Comparison of ENCODE assay signal across 8 mouse cellular contexts in the genomic region with DNA sequence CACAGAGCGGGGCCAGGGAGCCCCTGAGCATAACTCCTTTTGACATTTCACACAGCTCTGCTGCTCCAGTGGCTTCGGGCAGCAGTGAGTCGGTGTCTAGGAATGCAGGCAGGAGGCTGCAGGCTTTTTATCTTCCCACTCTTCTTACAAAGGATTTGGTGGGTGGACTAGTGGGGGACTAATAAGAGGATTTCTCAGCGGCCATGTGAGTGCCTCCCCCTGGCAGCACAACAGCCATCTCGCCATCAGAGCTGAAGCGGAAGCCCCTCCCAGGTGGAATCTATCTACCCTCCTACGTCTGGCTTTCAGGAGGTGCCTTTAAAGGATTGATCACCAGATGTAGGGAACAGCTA. TPM values are rescaled to one million over a fixed set of nuclear protein-coding genes. Genes with fewer than 3 reads are reported as not detected.
DNase-seq lines count a peak whose midpoint lies in the region; ATAC-seq and TF ChIP-seq lines count a peak whose summit lies in the region.

No protein-coding gene starts in this region.

- H3K9me3 ChIP-seq in heart, embryonic 11.5 days (replicated peaks; ENCODE audit: control insufficient read depth, low read length), result no peaks in the 10 kb centered on the region
- H3K9me3 ChIP-seq in heart, embryonic 16.5 days (replicated peaks; ENCODE audit: control insufficient read depth, low read length), result no peaks in the 10 kb centered on the region
- H3K9me3 ChIP-seq in midbrain, postnatal 0 days (ENCODE audit: low read length), result no peaks in the 10 kb centered on the region

- peak overlapping the region; percentile 46 for H3K4me2 ChIP-seq in heart, embryonic 11.5 days
- peak overlapping the region; percentile 56 for H3K4me2 ChIP-seq in heart, embryonic 16.5 days (ENCODE audit: low read depth, low read length)
- H3K4me2 ChIP-seq in midbrain, postnatal 0 days (ENCODE audit: low read depth, low read length, poor library complexity, severe bottlenecking), result peak overlapping the region; percentile 18

- 8% methylated on average over 7 of the region's 7 CpGs for WGBS in heart, embryonic 11.5 days (ENCODE audit: insufficient replicate concordance)
- WGBS in heart, embryonic 16.5 days, result 16% methylated on average over 7 of the region's 7 CpGs
- WGBS in midbrain, postnatal 0 days, result 9% methylated on average over 7 of the region's 7 CpGs

- H3K9ac ChIP-seq in heart, embryonic 11.5 days (ENCODE audit: low read depth, low read length), result peak overlapping the region; percentile 56
- peak overlapping the region; percentile 45; the same call in 1 of the 2 replicates for H3K9ac ChIP-seq in heart, embryonic 16.5 days (ENCODE audit: low read length)
- H3K9ac ChIP-seq in midbrain, postnatal 0 days (replicated peaks; ENCODE audit: low read length, poor library complexity, severe bottlenecking), result peak overlapping the region; percentile 36; the same call in 1 of the 2 replicates

- no peaks in the 10 kb centered on the region for H3K27me3 ChIP-seq in heart, embryonic 11.5 days (ENCODE audit: control insufficient read depth, insufficient read depth, low read length)
- H3K27me3 ChIP-seq in heart, embryonic 16.5 days (ENCODE audit: control insufficient read depth, insufficient read depth, low read length), result no peaks in the 10 kb centered on the region
- no peaks in the 10 kb centered on the region for H3K27me3 ChIP-seq in midbrain, postnatal 0 days (ENCODE audit: insufficient read depth, low read length)

- H3K27ac ChIP-seq in heart, embryonic 11.5 days (ENCODE audit: low read depth, low read length), result peak overlapping the region; percentile 90
- H3K27ac ChIP-seq in heart, embryonic 16.5 days (ENCODE audit: low read length), result peak overlapping the region; percentile 89
- peak overlapping the region; percentile 59 for H3K27ac ChIP-seq in midbrain, postnatal 0 days (ENCODE audit: low read depth, low read length)

- peak; percentile 37; the same call in 1 of the 2 replicates for ATAC-seq in heart, embryonic 11.5 days (replicated peaks; ENCODE audit: insufficient number of reproducible peaks, low FRiP score, low TSS enrichment)
- ATAC-seq in heart, embryonic 16.5 days (replicated peaks; ENCODE audit: extremely low read depth, insufficient read depth, low FRiP score), result no peak; the same call in 1 of the 2 replicates
- ATAC-seq in midbrain, postnatal 0 days (ENCODE audit: low FRiP score), result no peak
- ATAC-seq in erythroblast, adult 5-6 weeks (replicated peaks; ENCODE audit: low FRiP score, poor library complexity, severe bottlenecking), result no peak

- no peak for DNase-seq in heart, adult 18-20 months
- DNase-seq in NIH3T3 (ENCODE audit: low read depth), result peak; percentile 79
- peak; percentile 20 for DNase-seq in midbrain, postnatal 0 days (ENCODE audit: low spot score)
- no peak for DNase-seq in left cerebral cortex, postnatal 4 days
- DNase-seq in ovary, postnatal 36 days (ENCODE audit: low spot score), result no peak

- H3K4me1 ChIP-seq in heart, embryonic 11.5 days (ENCODE audit: control insufficient read depth, insufficient read depth, low read length), result peaks cover 46% of the 10 kb centered on the region
- H3K4me1 ChIP-seq in heart, embryonic 16.5 days (ENCODE audit: control insufficient read depth, insufficient read depth, low read length), result peaks cover 35% of the 10 kb centered on the region
- peaks cover 15% of the 10 kb centered on the region for H3K4me1 ChIP-seq in midbrain, postnatal 0 days (ENCODE audit: insufficient read depth, low read length)

- peaks cover 2% of the 10 kb centered on the region; the same call in 1 of the 2 replicates for H3K36me3 ChIP-seq in heart, embryonic 11.5 days (ENCODE audit: control insufficient read depth, insufficient read depth, low read length)
- no peaks in the 10 kb centered on the region for H3K36me3 ChIP-seq in heart, embryonic 16.5 days (ENCODE audit: control insufficient read depth, insufficient read depth)
- no peaks in the 10 kb centered on the region for H3K36me3 ChIP-seq in midbrain, postnatal 0 days (ENCODE audit: insufficient read depth, low read length)

- intact Hi-C loops in left cerebral cortex, postnatal 4 days (cut with DNase I), result no loop called here

- no peak for TF ChIP-seq CTCF in midbrain, postnatal 0 days (IDR thresholded peaks at IDR 0.05)

- no peak overlapping the region for H3K4me3 ChIP-seq in heart, embryonic 11.5 days (ENCODE audit: low read depth, low read length)
- H3K4me3 ChIP-seq in heart, embryonic 16.5 days (ENCODE audit: low read length), result 0 out of 2 replicates have a peak overlapping the region, but pooled peaks have one; percentile 11
- H3K4me3 ChIP-seq in midbrain, postnatal 0 days (ENCODE audit: low read depth, low read length), result no peak overlapping the region

RNA-seq across cellular contexts. Expression of gene Limk2, which starts 34.7 kb away (rescaled TPM):
- polyA plus RNA-seq in heart, embryonic 11.5 days (2014; fragmentation: Nextera tagmentation; extraction: Ambion mirVana), result 61.8 and 72.3 TPM in 2 replicates
- total RNA-seq in heart, adult 18-20 months (2021), result 10 to 100 TPM; 15.1 to 17.0 TPM
- polyA plus RNA-seq in heart, embryonic 16.5 days (2015; fragmentation: Nextera tagmentation; extraction: Ambion mirVana), result 47.1 and 54.9 TPM in 2 replicates
- 250 and 290 TPM in 2 replicates for total RNA-seq in midbrain, postnatal 0 days (2014; rRNA removed)
- 134 and 149 TPM in 2 replicates for polyA plus RNA-seq in midbrain, postnatal 0 days (2015; fragmentation: Nextera tagmentation; extraction: Ambion mirVana)
- 4.2 and 4.4 TPM in 2 replicates for total RNA-seq in erythroblast, adult 5-6 weeks (2015; ENCODE audit: low replicate concordance)
- 6.4 and 9.7 TPM in 2 replicates for total RNA-seq in erythroblast, adult 5-6 weeks (2017; ENCODE audit: low replicate concordance)
- 100 to 1,000 TPM; 135 to 140 TPM for total RNA-seq in left cerebral cortex, postnatal 4 days (2021)

RNA-seq across cellular contexts. Expression of gene Pik3ip1, which starts 44.1 kb away (rescaled TPM):
- 12.2 and 14.2 TPM in 2 replicates for polyA plus RNA-seq in heart, embryonic 11.5 days (2014; fragmentation: Nextera tagmentation; extraction: Ambion mirVana)
- total RNA-seq in heart, adult 18-20 months (2021), result 10 to 100 TPM; 45.2 to 51.2 TPM
- 40.9 and 41.1 TPM in 2 replicates for polyA plus RNA-seq in heart, embryonic 16.5 days (2015; fragmentation: Nextera tagmentation; extraction: Ambion mirVana)
- total RNA-seq in midbrain, postnatal 0 days (2014; rRNA removed), result 42.5 and 43.4 TPM in 2 replicates
- 34.7 and 37.5 TPM in 2 replicates for polyA plus RNA-seq in midbrain, postnatal 0 days (2015; fragmentation: Nextera tagmentation; extraction: Ambion mirVana)
- total RNA-seq in erythroblast, adult 5-6 weeks (2015; ENCODE audit: low replicate concordance), result 0.77 and 2.9 TPM in 2 replicates
- 3.5 and 3.8 TPM in 2 replicates for total RNA-seq in erythroblast, adult 5-6 weeks (2017; ENCODE audit: low replicate concordance)
- 10 to 100 TPM; 22.9 to 23.4 TPM for total RNA-seq in left cerebral cortex, postnatal 4 days (2021)

Comparison
In these comparisons a context has a peak if more than half of its experiments do, and no peak if none do; other contexts are left out.
1. DNase-seq: peak in NIH3T3 (single experiment) and midbrain, postnatal 0 days (single experiment); none in heart, adult 18-20 months (0 of 2), left cerebral cortex, postnatal 4 days (single experiment) and ovary, postnatal 36 days (single experiment).
2. RNA of gene Limk2, which starts 34.7 kb away (total RNA-seq): 250 to 290 TPM in midbrain, postnatal 0 days and 135 to 140 TPM in left cerebral cortex, postnatal 4 days; 15.1 to 17.0 TPM in heart, adult 18-20 months and 4.2 to 9.7 TPM in erythroblast, adult 5-6 weeks; every median in the first group is over 4 times any median in the second.
3. Peak in every context shown above with its lines, with median percentiles within 50 percentile points of each other: H3K27ac ChIP-seq, H3K4me2 ChIP-seq and H3K9ac ChIP-seq.